Mouse (Mus musculus) bone marrow, adult 2 months (tissue): Measurements from ENCODE around the gene Mical2. TPM values are rescaled to one million over a fixed set of nuclear protein-coding genes. Genes with fewer than 3 reads are reported as not detected.
A peak's percentile ranks its signal among the peaks of the same experiment; 100 is the strongest.

Experiments
- H3K27ac ChIP-seq: fragments of 200-500 bp; 2 replicates; pipeline ENCODE4 v1.5.1; 2012; ENCODE audit warnings: low read depth, mild to moderate bottlenecking, control low read depth, inconsistent platforms, low read length; ENCODE audit not compliant: control insufficient read depth, poor library complexity, insufficient read depth
- H3K4me1 ChIP-seq: fragments of 200-500 bp; 2 replicates; pipeline ENCODE4 v1.6.1; 2011; ENCODE audit warnings: low read length; ENCODE audit not compliant: control insufficient read depth, insufficient read depth
- H3K4me3 ChIP-seq: fragments of 200-500 bp; replicated peaks from 2 replicates; pipeline ENCODE3; 2011; ENCODE audit warnings: mild to moderate bottlenecking, low read depth, low read length, control low read depth; ENCODE audit not compliant: control insufficient read depth
- CTCF ChIP-seq: fragments of 200-500 bp; IDR thresholded peaks from 2 replicates; pipeline ENCODE4 v1.5.1; 2011; ENCODE audit warnings: low read length, control low read depth; ENCODE audit not compliant: control insufficient read depth, insufficient read depth
- POLR2A ChIP-seq: fragments of 200-500 bp; IDR thresholded peaks from 2 replicates; pipeline ENCODE4 v1.6.1; 2011; ENCODE audit warnings: low read depth, mild to moderate bottlenecking, control low read depth, low read length, borderline replicate concordance; ENCODE audit not compliant: control insufficient read depth
- WGBS: fragments of 180-500 bp; shearing (Covaris S2); methylation state at CpG from one replicate; pipeline ENCODE4 v1.1.7; 2018; 5-methylcytosine and 5-hydroxymethylcytosine counted together
- polyA plus RNA-seq: library from polyadenylated mRNA; stranded (reverse); fragments of >200 nt; gene quantifications from 2 replicates; pipeline ENCODE4 v1.2.4, GENCODE M21; 2011; ENCODE audit warnings: low replicate concordance; ENCODE audit not compliant: missing spikeins, insufficient read depth, insufficient read length

Mical2 gene
- polyA plus RNA-seq, result 0.97 and 2.3 TPM in 2 replicates

GRCm38 (mm10) chr7:112225615-112226262 lies at the start of gene Mical2:
Gene Mical2, plus strand, starts transcription at chr7:112225856.
- 1% methylated on average over 53 of the region's 53 CpGs for WGBS
- TF ChIP-seq CTCF, result no peak
- no peak for TF ChIP-seq POLR2A
- Histone ChIP-seq H3K4me3 (peak within 1 kb of the TSS; percentile 51), H3K27ac (no peak within 1 kb of the TSS; the same call in 1 of the 2 replicates), H3K4me1 (no peaks in the 10 kb centered on the region; the same call in 1 of the 2 replicates)

- H3K27ac ChIP-seq, result no peak overlapping the region
- H3K4me3 ChIP-seq, result no peak overlapping the region
- H3K4me1 ChIP-seq, result no peaks in the 10 kb centered on the region
- WGBS, result 68% methylated on average over 2 of the region's 2 CpGs
- TF ChIP-seq POLR2A, result no peak
- TF ChIP-seq CTCF, result no peak
Measured at GRCm38 (mm10) chr7:112176627-112177026, 49.0 kb upstream of the Mical2 start.

DNA sequence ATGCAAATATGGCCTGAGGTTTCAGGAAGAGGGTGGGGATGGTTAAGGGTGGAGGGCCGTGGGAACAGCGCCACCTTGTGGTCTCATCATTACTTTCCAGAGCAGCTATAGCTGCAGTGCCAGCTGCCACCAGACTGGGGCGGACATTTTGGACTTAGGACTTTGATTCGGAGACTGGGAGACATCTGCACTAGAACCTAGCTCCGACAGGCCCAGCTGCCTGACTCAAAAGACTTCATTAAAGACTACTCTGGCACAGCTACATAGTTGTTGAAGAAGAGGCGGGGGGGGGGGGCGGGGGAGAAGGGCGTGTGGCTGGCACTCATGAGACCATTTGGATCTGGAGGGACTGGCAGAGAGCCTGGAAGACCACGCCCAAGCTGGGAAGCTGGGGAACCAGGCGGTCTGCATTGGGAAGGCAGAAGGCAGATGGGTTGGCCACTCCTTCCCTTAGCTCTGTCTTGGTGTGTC lies 45.4 kb upstream of the Mical2 start:
- TF ChIP-seq CTCF (peak; percentile 90), POLR2A (no peak)
- no peak overlapping the region for H3K27ac ChIP-seq
- no peak overlapping the region for H3K4me3 ChIP-seq
- no peaks in the 10 kb centered on the region for H3K4me1 ChIP-seq
- 20% methylated on average over 10 of the region's 10 CpGs for WGBS

- Histone ChIP-seq H3K4me1 (no peaks in the 10 kb centered on the region), H3K27ac (no peak overlapping the region), H3K4me3 (no peak overlapping the region)
- 30% methylated on average over 5 of the region's 5 CpGs for WGBS
- TF ChIP-seq CTCF (peak; percentile 89), POLR2A (no peak)
Measured at GRCm38 (mm10) chr7:112183258-112183841, 42.3 kb upstream of the Mical2 start.

DNA sequence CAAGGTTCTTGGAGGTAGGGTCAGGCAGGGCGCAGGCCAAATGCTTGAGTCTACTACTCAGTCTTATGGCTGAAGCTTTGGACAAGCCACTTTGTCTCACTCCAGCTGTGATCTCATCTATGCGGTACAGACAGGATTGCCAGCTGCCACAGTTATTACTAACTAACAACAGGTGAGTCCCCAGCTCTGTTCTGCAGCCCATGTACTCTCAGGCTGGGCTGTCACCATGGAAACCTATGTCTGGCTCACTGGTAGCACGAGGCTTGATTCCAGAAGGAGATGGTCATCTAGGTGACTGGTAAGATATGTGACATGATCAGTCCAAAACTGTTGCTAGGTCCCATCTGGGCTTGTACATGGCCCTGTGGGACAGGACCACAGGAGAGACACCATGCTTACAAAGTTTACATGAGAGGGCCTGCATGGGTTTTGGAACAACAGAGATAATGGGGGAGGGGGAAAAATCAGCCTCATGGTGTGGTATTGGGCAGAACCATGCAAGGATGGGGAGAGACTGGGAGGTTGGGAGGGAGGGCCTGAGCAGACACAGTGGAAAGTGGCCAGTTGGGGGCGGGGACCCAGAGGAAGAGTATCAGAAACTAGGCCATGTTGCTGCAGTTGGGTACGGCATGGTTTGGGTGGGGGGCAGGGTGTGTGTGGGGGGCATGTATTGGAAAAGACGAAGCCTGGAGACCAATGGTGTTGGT lies 41.0 kb upstream of the Mical2 start:
- Histone ChIP-seq H3K4me1 (no peaks in the 10 kb centered on the region), H3K4me3 (no peak overlapping the region), H3K27ac (no peak overlapping the region)
- 81% methylated on average over 6 of the region's 6 CpGs for WGBS
- no peak for TF ChIP-seq POLR2A
- no peak for TF ChIP-seq CTCF

- Histone ChIP-seq H3K27ac (no peak overlapping the region), H3K4me3 (no peak overlapping the region), H3K4me1 (no peaks in the 10 kb centered on the region)
- TF ChIP-seq CTCF, result no peak
- TF ChIP-seq POLR2A, result no peak
- WGBS, result 70% methylated on average over 9 of the region's 9 CpGs
Measured at GRCm38 (mm10) chr7:112185226-112185745, 40.4 kb upstream of the Mical2 start.

GRCm38 (mm10) chr7:112186871-112187270 lies 38.8 kb upstream of the Mical2 start:
- Histone ChIP-seq H3K4me3 (no peak overlapping the region), H3K4me1 (no peaks in the 10 kb centered on the region), H3K27ac (no peak overlapping the region)
- TF ChIP-seq CTCF (no peak), POLR2A (no peak)
- WGBS, result 80% methylated on average over 7 of the region's 7 CpGs
